Mouse (Mus musculus) myocyte (in vitro differentiated cells): ENCODE measurements around the gene Adarb2. TPM values are rescaled to one million over a fixed set of nuclear protein-coding genes. Genes with fewer than 3 reads are reported as not detected.

ENCODE experiments used
- H3K27me3 ChIP-seq: one replicate; pipeline ENCODE4 v1.6.1; 2011; ENCODE audit not compliant: control insufficient read depth, insufficient read depth, insufficient read length
- H3K36me3 ChIP-seq: one replicate; pipeline ENCODE4 v1.6.1; 2011; ENCODE audit not compliant: control insufficient read depth, insufficient read depth
- H3K4me2 ChIP-seq: one replicate; pipeline ENCODE4 v1.6.1; 2011; ENCODE audit warnings: low read depth, control low read depth
- H3K4me3 ChIP-seq: one replicate; pipeline ENCODE4 v1.5.1; 2011; ENCODE audit warnings: mild to moderate bottlenecking, control low read depth, moderate library complexity
- H3K79me2 ChIP-seq: one replicate; pipeline ENCODE4 v1.6.1; 2011; ENCODE audit not compliant: control insufficient read depth, insufficient read depth
- H3ac ChIP-seq: one replicate; pipeline ENCODE4 v1.6.1; 2011; ENCODE audit not compliant: control insufficient read depth, insufficient read length
- CEBPB ChIP-seq: IDR thresholded peaks from 2 replicates; pipeline ENCODE4 v1.6.1; 2011; ENCODE audit warnings: mild to moderate bottlenecking, moderate library complexity; ENCODE audit not compliant: poor library complexity, insufficient read depth, severe bottlenecking
- E2F4 ChIP-seq: IDR thresholded peaks from one replicate; pipeline ENCODE4 v1.6.1; 2011; ENCODE audit warnings: mild to moderate bottlenecking, control low read depth, moderate library complexity; ENCODE audit not compliant: insufficient read depth
- MAX ChIP-seq: IDR thresholded peaks from one replicate; pipeline ENCODE4 v1.6.1; 2011; ENCODE audit warnings: low read depth, mild to moderate bottlenecking, control low read depth
- MYOD1 ChIP-seq, 3 experiments: IDR thresholded peaks; one replicate each; pipeline ENCODE4 v1.6.1; 2011; ENCODE audit warnings: control low read depth in 2 of 3, low read depth in 2 of 3, mild to moderate bottlenecking in 2 of 3, moderate library complexity in 1 of 3; ENCODE audit not compliant: insufficient read length in 2 of 3, control insufficient read depth in 1 of 3
- MYOG ChIP-seq, 3 experiments: IDR thresholded peaks; one replicate each; pipeline ENCODE4 v1.6.1; 2011; ENCODE audit warnings: control low read depth in 2 of 3, low read depth in 2 of 3, mild to moderate bottlenecking in 2 of 3; ENCODE audit not compliant: insufficient read length in 2 of 3, control insufficient read depth in 1 of 3, insufficient read depth in 1 of 3
- POLR2A ChIP-seq: IDR thresholded peaks from one replicate; pipeline ENCODE4 v1.6.1; 2011; ENCODE audit warnings: low read depth, mild to moderate bottlenecking, control low read depth, moderate library complexity; ENCODE audit not compliant: insufficient read length
- POLR2AphosphoS2 ChIP-seq: IDR thresholded peaks from one replicate; pipeline ENCODE4 v1.6.1; 2011; ENCODE audit warnings: low read depth, control low read depth; ENCODE audit not compliant: insufficient read length
- REST ChIP-seq: IDR thresholded peaks from one replicate; pipeline ENCODE4 v1.6.1; 2011; ENCODE audit warnings: mild to moderate bottlenecking, control low read depth, moderate library complexity; ENCODE audit not compliant: insufficient read depth, insufficient read length
- SRF ChIP-seq: IDR thresholded peaks from one replicate; pipeline ENCODE4 v1.6.1; 2011; ENCODE audit warnings: low read depth; ENCODE audit not compliant: control insufficient read depth, insufficient read length
- TCF12 ChIP-seq: IDR thresholded peaks from one replicate; pipeline ENCODE4 v1.6.1; 2011; ENCODE audit warnings: mild to moderate bottlenecking, control low read depth; ENCODE audit not compliant: poor library complexity, insufficient read depth, severe bottlenecking
- TCF3 ChIP-seq: IDR thresholded peaks from one replicate; pipeline ENCODE4 v1.6.1; 2011; ENCODE audit warnings: low read depth, control low read depth; ENCODE audit not compliant: insufficient read length
- USF1 ChIP-seq: IDR thresholded peaks from one replicate; pipeline ENCODE4 v1.6.1; 2011; ENCODE audit warnings: low read depth, mild to moderate bottlenecking, control low read depth, moderate library complexity
- polyA plus RNA-seq: library from polyadenylated mRNA; unstranded; fragments of >200 nt; fragmentation: generic; extraction: Trizol; gene quantifications from one replicate; pipeline ENCODE4 v1.2.1, GENCODE M21; 2012; ENCODE audit warnings: missing spikeins

Gene Adarb2
- polyA plus RNA-seq, 1 experiment = not detected

DNA sequence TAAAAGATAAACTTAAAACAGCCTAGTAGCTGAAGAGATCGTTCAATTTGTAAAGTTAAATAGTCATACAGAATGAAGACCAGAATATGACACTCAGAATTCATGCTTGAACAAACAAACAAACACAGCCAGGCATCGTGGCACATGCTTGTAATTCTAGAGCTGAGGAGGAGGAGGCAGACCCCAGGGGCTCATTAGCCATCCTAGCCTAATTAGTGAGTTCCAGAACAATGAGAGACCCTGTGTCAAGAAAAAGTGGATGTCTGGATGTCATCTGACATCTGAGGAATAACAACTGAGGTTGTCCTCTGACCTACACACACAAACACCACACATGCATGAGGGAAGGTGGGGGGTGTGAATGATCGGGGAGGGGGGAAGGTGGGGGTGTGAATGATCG is 498.3 kb downstream of the Adarb2 start:
- Histone ChIP-seq H3K27me3 (no peaks in the 10 kb centered on the region), H3K79me2 (no peaks in the 10 kb centered on the region), H3K36me3 (no peaks in the 10 kb centered on the region), H3K4me2 (no peak overlapping the region), H3ac (no peak overlapping the region), H3K4me3 (no peak overlapping the region)
- TF ChIP-seq SRF (no peak), REST (no peak), POLR2A (no peak), POLR2AphosphoS2 (no peak), MYOG (IDR thresholded peaks at IDR 0.05; ENCODE audit: control insufficient read depth in 1 of 3, insufficient read depth in 1 of 3, insufficient read length in 2 of 3, low read depth in 2 of 3) (no peak), USF1 (no peak), MYOD1 (IDR thresholded peaks at IDR 0.05; ENCODE audit: control insufficient read depth in 1 of 3, insufficient read length in 2 of 3, low read depth in 2 of 3) (no peak), TCF3 (no peak)

GRCm38 (mm10) chr13:8705296-8705695 is 502.6 kb downstream of the Adarb2 start:
- Histone ChIP-seq H3K36me3 (no peaks in the 10 kb centered on the region), H3ac (no peak overlapping the region), H3K4me3 (no peak overlapping the region), H3K79me2 (no peaks in the 10 kb centered on the region), H3K27me3 (no peaks in the 10 kb centered on the region), H3K4me2 (no peak overlapping the region)
- no peak for TF ChIP-seq USF1
- no peak for TF ChIP-seq POLR2AphosphoS2
- no peak for TF ChIP-seq SRF
- TF ChIP-seq MYOG (IDR thresholded peaks at IDR 0.05; ENCODE audit: control insufficient read depth in 1 of 3, insufficient read depth in 1 of 3, insufficient read length in 2 of 3, low read depth in 2 of 3) = no peak
- no peak for TF ChIP-seq REST
- no peak for TF ChIP-seq CEBPB

- Histone ChIP-seq H3K36me3 (no peaks in the 10 kb centered on the region), H3K27me3 (no peaks in the 10 kb centered on the region), H3K4me2 (no peak overlapping the region), H3K4me3 (no peak overlapping the region), H3ac (no peak overlapping the region), H3K79me2 (no peaks in the 10 kb centered on the region)
- no peak for TF ChIP-seq POLR2AphosphoS2
- TF ChIP-seq MYOD1 (IDR thresholded peaks at IDR 0.05; ENCODE audit: control insufficient read depth in 1 of 3, insufficient read length in 2 of 3, low read depth in 2 of 3) = no peak
- TF ChIP-seq MAX = no peak
These were observed 510.7 kb downstream of the Adarb2 start for GRCm38 (mm10) chr13:8713377-8713776.

GRCm38 (mm10) chr13:8729972-8730645 is 527.4 kb downstream of the Adarb2 start:
- no peaks in the 10 kb centered on the region for H3K79me2 ChIP-seq
- H3ac ChIP-seq = no peak overlapping the region
- no peak overlapping the region for H3K4me3 ChIP-seq
- H3K36me3 ChIP-seq = no peaks in the 10 kb centered on the region
- no peak overlapping the region for H3K4me2 ChIP-seq
- H3K27me3 ChIP-seq = no peaks in the 10 kb centered on the region
- TF ChIP-seq REST = no peak
- no peak for TF ChIP-seq MYOD1 (IDR thresholded peaks at IDR 0.05; ENCODE audit: control insufficient read depth in 1 of 3, insufficient read length in 2 of 3, low read depth in 2 of 3)
- TF ChIP-seq CEBPB = no peak
- TF ChIP-seq USF1 = no peak
- TF ChIP-seq TCF3 = no peak
- TF ChIP-seq E2F4 = no peak
- no peak for TF ChIP-seq POLR2AphosphoS2
- TF ChIP-seq TCF12 = no peak
- no peak for TF ChIP-seq MYOG (IDR thresholded peaks at IDR 0.05; ENCODE audit: control insufficient read depth in 1 of 3, insufficient read depth in 1 of 3, insufficient read length in 2 of 3, low read depth in 2 of 3)
- TF ChIP-seq SRF = no peak

DNA sequence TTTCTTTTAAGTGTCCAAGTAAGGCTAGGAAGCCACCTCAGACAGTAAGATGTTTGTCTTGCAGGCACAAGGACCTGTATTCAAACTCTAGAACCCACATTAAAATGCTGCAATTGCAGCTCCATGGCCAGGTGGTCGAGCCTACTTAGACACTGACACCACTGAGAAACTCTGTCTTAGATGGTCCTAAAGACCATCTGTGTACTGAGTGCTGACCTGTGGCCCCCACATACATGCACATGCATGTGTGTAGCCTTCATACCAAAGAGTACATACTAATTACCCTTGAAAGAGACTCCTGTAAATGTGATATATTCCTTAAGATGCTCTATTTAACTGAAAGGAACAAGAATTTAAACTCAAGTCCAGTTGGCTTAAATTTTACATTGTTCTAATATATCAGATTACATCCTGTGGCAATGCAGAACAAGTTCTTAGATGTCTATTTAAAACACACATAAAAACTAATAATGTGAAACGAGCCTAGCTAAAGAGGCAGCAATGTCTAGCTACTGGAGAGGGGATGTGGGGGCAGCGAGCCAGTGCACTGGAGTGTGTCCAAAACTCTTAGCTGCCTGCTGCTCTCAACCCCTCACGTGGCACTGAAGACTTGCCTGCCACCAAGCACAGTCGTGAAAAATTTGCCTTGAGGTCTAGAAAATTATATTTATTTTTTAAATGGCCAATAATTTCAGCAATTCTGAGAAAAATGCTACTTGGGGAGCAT is 534.6 kb downstream of the Adarb2 start:
- H3K4me3 ChIP-seq = no peak overlapping the region
- H3K4me2 ChIP-seq = no peak overlapping the region
- no peaks in the 10 kb centered on the region for H3K27me3 ChIP-seq
- no peak overlapping the region for H3ac ChIP-seq
- H3K79me2 ChIP-seq = no peaks in the 10 kb centered on the region
- no peaks in the 10 kb centered on the region for H3K36me3 ChIP-seq
- TF ChIP-seq MAX (no peak), MYOD1 (IDR thresholded peaks at IDR 0.05; ENCODE audit: control insufficient read depth in 1 of 3, insufficient read length in 2 of 3, low read depth in 2 of 3) (no peak), USF1 (no peak), E2F4 (no peak), REST (no peak), TCF3 (no peak), CEBPB (no peak), MYOG (IDR thresholded peaks at IDR 0.05; ENCODE audit: control insufficient read depth in 1 of 3, insufficient read depth in 1 of 3, insufficient read length in 2 of 3, low read depth in 2 of 3) (no peak), POLR2A (no peak), POLR2AphosphoS2 (no peak), SRF (no peak), TCF12 (no peak)
